Mouse (Mus musculus) CD4-positive helper T cell, adult 2 months (primary cell): Measurements from ENCODE around the gene Slc9c1.
"Not testable (repeated sequence)": the region's sequence is repeated elsewhere in the genome, so short reads cannot be mapped to it uniquely, and the experiment has no call there.

ENCODE experiments used
- DNase-seq: peaks from one replicate; pipeline ENCODE4 v3.0.0-alpha.2; 2012; ENCODE audit warnings: low read depth, missing footprints, low spot score

The Slc9c1 gene

GRCm38 (mm10) chr16:45535009-45535408 is at the start of gene Slc9c1:
Slc9c1 (plus strand) TSS chr16:45535309.
- DNase-seq = no peak

- DNase-seq = no peak
Observed at GRCm38 (mm10) chr16:45492927-45493326, 42.2 kb upstream of the Slc9c1 start, which contains the start of gene Gm609. Gm609 (minus strand) TSS chr16:45492969.

GRCm38 (mm10) chr16:45495326-45495725 is 39.8 kb upstream of the Slc9c1 start:
- no peak for DNase-seq

- no peak for DNase-seq
Observed at GRCm38 (mm10) chr16:45525551-45525950, 9.6 kb upstream of the Slc9c1 start.

- no peak for DNase-seq
Observed at GRCm38 (mm10) chr16:45531950-45532349, 3.2 kb upstream of the Slc9c1 start, which contains the start of gene Gm17783. Gm17783 (minus strand) TSS chr16:45532050.

- not testable (repeated sequence) for DNase-seq
Observed at GRCm38 (mm10) chr16:45538342-45538741, 3.2 kb downstream of the Slc9c1 start.

- DNase-seq = no peak
Observed at GRCm38 (mm10) chr16:45542108-45542507, 7.0 kb downstream of the Slc9c1 start.

- DNase-seq = no peak
Observed at GRCm38 (mm10) chr16:45544341-45544740, 9.2 kb downstream of the Slc9c1 start.

- no peak for DNase-seq
Observed at GRCm38 (mm10) chr16:45547982-45548381, 12.9 kb downstream of the Slc9c1 start.

- DNase-seq = no peak
Observed at GRCm38 (mm10) chr16:45551579-45551978, 16.5 kb downstream of the Slc9c1 start.

- no peak for DNase-seq
Observed at GRCm38 (mm10) chr16:45561747-45562146, 26.6 kb downstream of the Slc9c1 start.

- no peak for DNase-seq
Observed at GRCm38 (mm10) chr16:45572307-45572706, 37.2 kb downstream of the Slc9c1 start.

- DNase-seq = no peak
Observed at GRCm38 (mm10) chr16:45579883-45580282, 44.8 kb downstream of the Slc9c1 start.

GRCm38 (mm10) chr16:45582512-45582911 is 47.4 kb downstream of the Slc9c1 start:
- peak; percentile 14 for DNase-seq

GRCm38 (mm10) chr16:45593656-45594055 is 58.5 kb downstream of the Slc9c1 start:
- DNase-seq = no peak

- DNase-seq = no peak
Observed at GRCm38 (mm10) chr16:45595494-45595893, 60.4 kb downstream of the Slc9c1 start.

GRCm38 (mm10) chr16:45608481-45608954 is 73.4 kb downstream of the Slc9c1 start:
- DNase-seq = no peak

GRCm38 (mm10) chr16:45609300-45609699 is 74.2 kb downstream of the Slc9c1 start:
- DNase-seq = peak; percentile 28

GRCm38 (mm10) chr16:45610267-45610666 is 75.2 kb downstream of the Slc9c1 start, which contains the start of gene Gcsam:
Gcsam (plus strand) TSS chr16:45610380.
- DNase-seq = no peak

GRCm38 (mm10) chr16:45613247-45613646 is 78.1 kb downstream of the Slc9c1 start:
- no peak for DNase-seq

- no peak for DNase-seq
Observed at GRCm38 (mm10) chr16:45615944-45616343, 80.8 kb downstream of the Slc9c1 start.

GRCm38 (mm10) chr16:45619751-45620375 is 84.8 kb downstream of the Slc9c1 start:
- no peak for DNase-seq

GRCm38 (mm10) chr16:45623230-45623629 is 88.1 kb downstream of the Slc9c1 start:
- DNase-seq = no peak
